Mouse (Mus musculus) MEL (cell line): ENCODE measurements at regions not wholly inside any gene's neighbourhood (a gene's known extent, or its start where the extent isn't known, plus 50 kb on each side); places are given as distances from the start of the nearest gene placed in this dataset.

Experiments
- DNase-seq: peaks from one replicate; pipeline ENCODE4 v3.0.0; 2011; ENCODE audit warnings: low read depth, low spot score
- H3K27ac ChIP-seq: 2 replicates; pipeline ENCODE4 v1.5.1; 2012; ENCODE audit warnings: low read depth, mild to moderate bottlenecking, control low read depth, low read length, moderate library complexity; ENCODE audit not compliant: control insufficient read depth
- H3K27me3 ChIP-seq, 2 experiments: fragments of 150-350 bp in 1 of 2; sonication (generic) in 1 of 2; 2 replicates each; pipeline ENCODE4 v1.6.1; 2012; ENCODE audit warnings: low read length in 2 of 2, mild to moderate bottlenecking in 2 of 2, improper control_type of control experiment in 1 of 2, moderate library complexity in 1 of 2; ENCODE audit not compliant: insufficient read depth in 2 of 2, control insufficient read depth in 1 of 2
- H3K36me3 ChIP-seq, 2 experiments: 2 replicates each; pipeline ENCODE4 v1.6.1; 2012 to 2014; ENCODE audit warnings: low read length in 2 of 2, improper control_type of control experiment in 1 of 2, inconsistent platforms in 1 of 2, mild to moderate bottlenecking in 1 of 2; ENCODE audit not compliant: insufficient read depth in 2 of 2, control insufficient read depth in 1 of 2
- H3K4me1 ChIP-seq, 2 experiments: fragments of 150-350 bp in 1 of 2; sonication (generic) in 1 of 2; 2 replicates each; pipeline ENCODE4 v1.6.1; 2012; ENCODE audit warnings: low read length in 2 of 2, improper control_type of control experiment in 1 of 2, mild to moderate bottlenecking in 1 of 2; ENCODE audit not compliant: insufficient read depth in 2 of 2, control insufficient read depth in 1 of 2
- H3K4me3 ChIP-seq, 2 experiments: fragments of 150-350 bp in 1 of 2; sonication (generic) in 1 of 2; 2 replicates each; pipeline ENCODE4 v1.5.1; 2012; ENCODE audit warnings: low read depth in 2 of 2, low read length in 2 of 2, mild to moderate bottlenecking in 2 of 2, moderate library complexity in 2 of 2, control low read depth in 1 of 2, improper control_type of control experiment in 1 of 2; ENCODE audit not compliant: control insufficient read depth in 1 of 2, insufficient read depth in 1 of 2
- H3K79me2 ChIP-seq: 2 replicates; pipeline ENCODE4 v1.6.1; 2012; ENCODE audit warnings: mild to moderate bottlenecking, low read length, moderate library complexity; ENCODE audit not compliant: control insufficient read depth, poor library complexity, insufficient read depth
- H3K9ac ChIP-seq: 2 replicates; pipeline ENCODE4 v1.6.1; 2012; ENCODE audit warnings: low read depth, mild to moderate bottlenecking, control low read depth, low read length, moderate library complexity; ENCODE audit not compliant: control insufficient read depth, poor library complexity, severe bottlenecking
- H3K9me3 ChIP-seq: fragments of 150-350 bp; sonication (generic); replicated peaks from 2 replicates; pipeline ENCODE4 v1.6.1; 2012; ENCODE audit warnings: mild to moderate bottlenecking, low read length, improper control_type of control experiment, moderate library complexity; ENCODE audit not compliant: insufficient read depth
- BHLHE40 ChIP-seq: IDR thresholded peaks from 2 replicates; pipeline ENCODE4 v1.6.1; 2012; ENCODE audit warnings: low read depth, mild to moderate bottlenecking, inconsistent platforms, low read length, improper control_type of control experiment, borderline replicate concordance
- CHD2 ChIP-seq: IDR thresholded peaks from 2 replicates; pipeline ENCODE4 v1.6.1; 2011; ENCODE audit warnings: low read length, improper control_type of control experiment
- CTCF ChIP-seq, 3 experiments: IDR thresholded peaks in 2 of 3; conservative IDR thresholded peaks in 1 of 3; 2 replicates each; pipeline ENCODE4 v1.5.1; 2011 to 2012; ENCODE audit warnings: low read length in 3 of 3, low read depth in 2 of 3, mild to moderate bottlenecking in 2 of 3, improper control_type of control experiment in 1 of 3, inconsistent platforms in 1 of 3, mixed read lengths in 1 of 3, moderate library complexity in 1 of 3; ENCODE audit not compliant: control insufficient read depth in 1 of 3, insufficient read depth in 1 of 3, poor library complexity in 1 of 3, severe bottlenecking in 1 of 3
- E2F4 ChIP-seq: IDR thresholded peaks from 2 replicates; pipeline ENCODE4 v1.6.1; 2011; ENCODE audit warnings: low read depth, low read length, improper control_type of control experiment, borderline replicate concordance
- EP300 ChIP-seq, 2 experiments: IDR thresholded peaks; 2 replicates each; pipeline ENCODE4 v1.6.1; 2011; ENCODE audit warnings: improper control_type of control experiment in 2 of 2, low read length in 2 of 2, low read depth in 1 of 2, mild to moderate bottlenecking in 1 of 2
- ETS1 ChIP-seq: IDR thresholded peaks from 2 replicates; pipeline ENCODE4 v1.6.1; 2012; ENCODE audit warnings: low read depth, mild to moderate bottlenecking, inconsistent platforms, low read length, improper control_type of control experiment, moderate library complexity
- GABPA ChIP-seq: IDR thresholded peaks from 2 replicates; pipeline ENCODE4 v1.6.1; 2012; ENCODE audit warnings: low read depth, mild to moderate bottlenecking, inconsistent platforms, low read length, improper control_type of control experiment, moderate library complexity
- GATA1 ChIP-seq: IDR thresholded peaks from 2 replicates; pipeline ENCODE4 v1.6.1; 2011; ENCODE audit warnings: low read depth, low read length, improper control_type of control experiment
- HCFC1 ChIP-seq: IDR thresholded peaks from 2 replicates; pipeline ENCODE4 v1.6.1; 2012; ENCODE audit warnings: low read depth, mild to moderate bottlenecking, inconsistent platforms, low read length, improper control_type of control experiment, moderate library complexity
- JUND ChIP-seq: IDR thresholded peaks from 2 replicates; pipeline ENCODE4 v1.6.1; 2011; ENCODE audit warnings: low read depth, mild to moderate bottlenecking, improper control_type of control experiment, low read length
- KAT2A ChIP-seq: conservative IDR thresholded peaks from 2 replicates; pipeline ENCODE4 v1.6.1; 2012; ENCODE audit warnings: low read depth, low read length, improper control_type of control experiment, inconsistent platforms
- MAX ChIP-seq: IDR thresholded peaks from 2 replicates; pipeline ENCODE4 v1.6.1; 2011; ENCODE audit warnings: low read length, improper control_type of control experiment
- MEF2A ChIP-seq: IDR thresholded peaks from 2 replicates; pipeline ENCODE4 v1.6.1; 2014; ENCODE audit warnings: low read depth, mild to moderate bottlenecking, inconsistent platforms, low read length, improper control_type of control experiment; ENCODE audit not compliant: poor library complexity, insufficient replicate concordance, severe bottlenecking; ENCODE audit errors: extremely low read depth
- MXI1 ChIP-seq: IDR thresholded peaks from 2 replicates; pipeline ENCODE4 v1.6.1; 2011; ENCODE audit warnings: mild to moderate bottlenecking, low read depth, low read length, improper control_type of control experiment
- NELFE ChIP-seq: IDR thresholded peaks from 2 replicates; pipeline ENCODE4 v1.6.1; 2011; ENCODE audit warnings: low read depth, low read length, improper control_type of control experiment
- POLR2AphosphoS2 ChIP-seq: IDR thresholded peaks from 2 replicates; pipeline ENCODE4 v1.6.1; 2011; ENCODE audit warnings: low read length, improper control_type of control experiment
- POLR2AphosphoS5 ChIP-seq: IDR thresholded peaks from 2 replicates; pipeline ENCODE4 v1.6.1; 2012; ENCODE audit warnings: low read depth, borderline replicate concordance, mild to moderate bottlenecking, inconsistent platforms, low read length, moderate library complexity, mixed read lengths
- RAD21 ChIP-seq: IDR thresholded peaks from 2 replicates; pipeline ENCODE4 v1.6.1; 2011; ENCODE audit warnings: mild to moderate bottlenecking, low read depth, low read length, improper control_type of control experiment
- RCOR1 ChIP-seq: IDR thresholded peaks from 2 replicates; pipeline ENCODE4 v1.6.1; 2012; ENCODE audit warnings: low read depth, mild to moderate bottlenecking, inconsistent platforms, low read length, improper control_type of control experiment
- SMC3 ChIP-seq: IDR thresholded peaks from 2 replicates; pipeline ENCODE4 v1.6.1; 2011; ENCODE audit warnings: low read depth, low read length, improper control_type of control experiment
- TBP ChIP-seq: IDR thresholded peaks from 2 replicates; pipeline ENCODE4 v1.8.0; 2011; ENCODE audit warnings: low read depth, low read length, improper control_type of control experiment
- USF1 ChIP-seq: IDR thresholded peaks from 2 replicates; pipeline ENCODE4 v1.6.1; 2014; ENCODE audit warnings: low read depth, mild to moderate bottlenecking, inconsistent platforms, low read length, improper control_type of control experiment, moderate library complexity
- USF2 ChIP-seq, 2 experiments: IDR thresholded peaks; 2 replicates each; pipeline ENCODE4 v1.6.1; 2011 to 2012; ENCODE audit warnings: improper control_type of control experiment in 2 of 2, low read length in 2 of 2, borderline replicate concordance in 1 of 2, inconsistent platforms in 1 of 2, low read depth in 1 of 2, mild to moderate bottlenecking in 1 of 2; ENCODE audit not compliant: insufficient read depth in 1 of 2
- ZKSCAN1 ChIP-seq: IDR thresholded peaks from 2 replicates; pipeline ENCODE4 v1.6.1; 2012; ENCODE audit warnings: low read depth, mild to moderate bottlenecking, inconsistent platforms, low read length, improper control_type of control experiment, moderate library complexity
- ZNF384 ChIP-seq: IDR thresholded peaks from 2 replicates; pipeline ENCODE4 v1.6.1; 2012; ENCODE audit warnings: low read depth, mild to moderate bottlenecking, inconsistent platforms, low read length, improper control_type of control experiment

DNA sequence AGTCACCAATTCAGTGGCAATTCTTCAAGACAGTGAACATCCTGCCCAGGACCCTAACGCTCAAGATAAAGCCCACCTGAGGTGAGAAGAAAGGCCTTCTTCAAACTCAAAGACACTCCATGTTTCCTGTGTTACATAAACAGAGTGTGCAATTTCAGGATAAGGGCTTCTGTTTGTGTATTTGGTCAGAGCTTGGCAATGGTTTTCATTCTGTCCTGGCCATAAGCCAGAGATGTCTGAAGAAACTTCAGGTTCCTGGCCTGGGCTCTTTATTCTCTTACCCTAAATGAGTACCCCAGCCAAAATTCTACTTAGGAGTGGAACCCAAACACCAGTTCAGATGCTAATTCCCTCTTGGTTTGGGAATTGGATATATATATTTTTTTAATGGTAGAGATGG lies 308.7 kb downstream of the Cog6 start:
- TF ChIP-seq POLR2AphosphoS2 (no peak), KAT2A (no peak), BHLHE40 (no peak), E2F4 (no peak), RCOR1 (no peak), GABPA (no peak), CTCF (IDR thresholded peaks at IDR 0.05 in 2 of 3, conservative IDR thresholded peaks at IDR 0.05 in 1 of 3; ENCODE audit: control insufficient read depth in 1 of 3, insufficient read depth in 1 of 3, low read depth in 2 of 3, low read length in 3 of 3, poor library complexity in 1 of 3, severe bottlenecking in 1 of 3) (no peak), ETS1 (no peak), NELFE (no peak), POLR2AphosphoS5 (no peak), USF2 (IDR thresholded peaks at IDR 0.05; ENCODE audit: borderline replicate concordance in 1 of 2, insufficient read depth in 1 of 2, low read depth in 1 of 2, low read length in 2 of 2) (no peak), MXI1 (no peak), MEF2A (no peak), MAX (no peak)
- Histone ChIP-seq H3K27me3 (no peaks in the 10 kb centered on the region), H3K79me2 (no peaks in the 10 kb centered on the region), H3K27ac (no peak overlapping the region), H3K4me1 (no peaks in the 10 kb centered on the region), H3K9me3 (no peaks in the 10 kb centered on the region), H3K4me3 (no peak overlapping the region), H3K9ac (no peak overlapping the region), H3K36me3 (no peaks in the 10 kb centered on the region)
- DNase-seq = no peak

GRCm38 (mm10) chr3:52706626-52707025 lies 310.4 kb downstream of the Cog6 start:
- H3K4me1 ChIP-seq = no peaks in the 10 kb centered on the region
- no peak overlapping the region for H3K4me3 ChIP-seq
- H3K36me3 ChIP-seq = no peaks in the 10 kb centered on the region
- H3K9me3 ChIP-seq = no peaks in the 10 kb centered on the region
- H3K79me2 ChIP-seq = no peaks in the 10 kb centered on the region
- TF ChIP-seq SMC3 (no peak), MXI1 (no peak), POLR2AphosphoS5 (no peak), KAT2A (no peak), USF1 (no peak), GATA1 (no peak), CHD2 (no peak), ETS1 (no peak), ZNF384 (no peak), RAD21 (no peak), JUND (no peak), ZKSCAN1 (no peak), HCFC1 (no peak), TBP (no peak), EP300 (IDR thresholded peaks at IDR 0.05; ENCODE audit: low read depth in 1 of 2, low read length in 2 of 2) (no peak), E2F4 (no peak)
- DNase-seq = no peak
- H3K27ac ChIP-seq = no peak overlapping the region
- H3K9ac ChIP-seq = no peak overlapping the region
- no peaks in the 10 kb centered on the region for H3K27me3 ChIP-seq
